Mouse (Mus musculus) cerebellum, adult 2 months (tissue): ENCODE data around the gene Swap70.

Experiments
- CTCF ChIP-seq: fragments of 200-500 bp; IDR thresholded peaks from 2 replicates; pipeline ENCODE4 v1.5.1; 2011; ENCODE audit warnings: low read depth, mild to moderate bottlenecking, control low read depth, low read length, moderate library complexity, borderline replicate concordance; ENCODE audit not compliant: insufficient read depth
- POLR2A ChIP-seq: fragments of 200-500 bp; IDR thresholded peaks from 2 replicates; pipeline ENCODE4 v1.6.1; 2011; ENCODE audit warnings: low read length, control low read depth, borderline replicate concordance; ENCODE audit not compliant: insufficient read depth

GRCm38 (mm10) chr7:110261807-110262206, 40.3 kb downstream of the Swap70 start:
- no peak for TF ChIP-seq POLR2A
- no peak for TF ChIP-seq CTCF
